Mouse (Mus musculus): ENCODE results near the gene Gm9844.

The Gm9844 gene

GRCm38 (mm10) chr7:24901114-24901513 lies 39.1 kb downstream of the Gm9844 start:
- in situ Hi-C loops (cut with MboI, MseI), result no loop called here

GRCm38 (mm10) chr7:24901842-24902241 lies 39.8 kb downstream of the Gm9844 start:
- in situ Hi-C loops (cut with MboI, MseI), result no loop called here

GRCm38 (mm10) chr7:24902264-24902629 lies 40.2 kb downstream of the Gm9844 start:
- in situ Hi-C loops (cut with MboI, MseI), result no loop called here

- in situ Hi-C loops (cut with MboI, MseI), result no loop called here
Observed at GRCm38 (mm10) chr7:24902630-24903443, 40.8 kb downstream of the Gm9844 start, which contains the start of gene Arhgef1. Arhgef1 (plus strand) TSS chr7:24902912.

- in situ Hi-C loops (cut with MboI, MseI), result no loop called here
Observed at GRCm38 (mm10) chr7:24903444-24903825, 41.4 kb downstream of the Gm9844 start.

GRCm38 (mm10) chr7:24904070-24904483 lies 42.1 kb downstream of the Gm9844 start:
- in situ Hi-C loops (cut with MboI, MseI), result no loop called here

GRCm38 (mm10) chr7:24904936-24905335 lies 42.9 kb downstream of the Gm9844 start:
- in situ Hi-C loops (cut with MboI, MseI), result no loop called here

GRCm38 (mm10) chr7:24906551-24906950 lies 44.5 kb downstream of the Gm9844 start:
- in situ Hi-C loops (cut with MboI, MseI), result no loop called here

- in situ Hi-C loops (cut with MboI, MseI), result no loop called here
Observed at GRCm38 (mm10) chr7:24907211-24907748, 45.3 kb downstream of the Gm9844 start.
